Mouse (Mus musculus): ENCODE data around the gene Dis3l.

GRCm38 (mm10) chr9:64306476-64307312 lies 34.4 kb downstream of the Dis3l start:
- TF ChIP-seq CTCF (IDR thresholded peaks at IDR 0.05; ENCODE audit: low read depth): no peak
- no peak for TF ChIP-seq EP300 (IDR thresholded peaks at IDR 0.05; ENCODE audit: low read depth)

Data from heart, postnatal 0 days (tissue).